Mouse (Mus musculus) small intestine, adult 2 months (tissue): ENCODE results near the gene Cphx1. TPM values are rescaled to one million over a fixed set of nuclear protein-coding genes. Genes with fewer than 3 reads are reported as not detected.
"Not testable (repeated sequence)": the region's sequence is repeated elsewhere in the genome, so short reads cannot be mapped to it uniquely, and the experiment has no call there.

Experiments used
- H3K27ac ChIP-seq: fragments of 200-500 bp; 2 replicates; pipeline ENCODE4 v1.5.1; 2012; ENCODE audit warnings: low read depth, low read length, control low read depth, inconsistent platforms; ENCODE audit not compliant: insufficient read depth
- H3K27me3 ChIP-seq: fragments of 200-500 bp; 2 replicates; pipeline ENCODE4 v1.6.1; 2012; ENCODE audit warnings: mild to moderate bottlenecking, moderate library complexity, low read length, inconsistent platforms; ENCODE audit not compliant: control insufficient read depth, insufficient read depth
- H3K36me3 ChIP-seq: fragments of 200-500 bp; 2 replicates; pipeline ENCODE4 v1.6.1; 2012; ENCODE audit warnings: mild to moderate bottlenecking, low read length, control low read depth, inconsistent platforms; ENCODE audit not compliant: control insufficient read depth, insufficient read depth
- H3K4me1 ChIP-seq: fragments of 200-500 bp; 2 replicates; pipeline ENCODE4 v1.6.1; 2012; ENCODE audit warnings: low read length, inconsistent platforms, mixed read lengths; ENCODE audit not compliant: control insufficient read depth, insufficient read depth, insufficient read length
- H3K4me3 ChIP-seq: fragments of 200-500 bp; 2 replicates; pipeline ENCODE4 v1.5.1; 2012; ENCODE audit warnings: low read depth, mild to moderate bottlenecking, control low read depth, inconsistent platforms, low read length, moderate library complexity
- WGBS: fragments of 180-500 bp; shearing (Covaris S2); methylation state at CpG from one replicate; pipeline ENCODE4 v1.1.7; 2018; 5-methylcytosine and 5-hydroxymethylcytosine counted together
- polyA plus RNA-seq: library from polyadenylated mRNA; depleted of rRNA; stranded (reverse); fragments of >200 nt; gene quantifications from 2 replicates; pipeline ENCODE4 v1.2.3, GENCODE M21; 2012; rRNA removed

Gene Cphx1
- polyA plus RNA-seq, 1 experiment: not detected

GRCm38 (mm10) chr14:25957861-25958260 lies 19.8 kb downstream of the Cphx1 start:
- no CpG with 5 or more reads among the region's 3 CpGs for WGBS
- not testable (repeated sequence) for H3K27me3 ChIP-seq, H3K4me3 ChIP-seq, H3K4me1 ChIP-seq, H3K27ac ChIP-seq, H3K36me3 ChIP-seq

GRCm38 (mm10) chr14:25978371-25979241 lies 40.5 kb downstream of the Cphx1 start, which contains the start of gene Duxbl1:
TSS of gene Duxbl1 (plus strand) at chr14:25978577.
- no CpG with 5 or more reads among the region's 25 CpGs for WGBS
- not testable (repeated sequence) for H3K36me3 ChIP-seq, H3K4me3 ChIP-seq, H3K27me3 ChIP-seq, H3K4me1 ChIP-seq, H3K27ac ChIP-seq

- H3K4me3 ChIP-seq, H3K27ac ChIP-seq, H3K36me3 ChIP-seq, H3K27me3 ChIP-seq, H3K4me1 ChIP-seq: not testable (repeated sequence)
- 47% methylated on average over 8 of the region's 13 CpGs for WGBS
Observed at GRCm38 (mm10) chr14:25979242-25979941, 41.3 kb downstream of the Cphx1 start.

DNA sequence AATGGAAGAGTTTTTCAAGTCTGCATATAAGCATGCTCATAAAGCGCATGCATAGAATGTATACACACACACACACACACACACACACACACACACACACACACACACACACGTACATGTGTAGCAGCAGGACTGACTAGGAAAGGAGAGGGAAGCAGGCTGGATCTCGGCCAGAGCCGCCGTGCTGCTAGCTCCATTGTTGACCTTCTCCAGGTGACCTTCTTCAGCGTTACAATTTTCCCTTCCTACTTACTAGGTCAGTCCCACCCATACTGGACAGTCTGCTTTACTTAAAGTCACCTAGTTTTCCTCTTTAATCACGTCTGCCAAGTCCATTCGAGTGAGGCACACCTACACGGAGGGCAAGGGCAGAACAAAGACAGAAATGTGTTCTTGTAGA lies 43.8 kb downstream of the Cphx1 start:
- not testable (repeated sequence) for H3K27me3 ChIP-seq, H3K4me1 ChIP-seq, H3K4me3 ChIP-seq, H3K27ac ChIP-seq, H3K36me3 ChIP-seq
- WGBS: 37% methylated on average over 8 of the region's 9 CpGs

Other genes with a start within 250 kb of the Cphx1 start
- gene Ppif, start 244.2 kb upstream of the Cphx1 start, polyA plus RNA-seq: 66.8 and 80.1 TPM in 2 replicates
- gene Zcchc24, start 169.3 kb upstream of the Cphx1 start, polyA plus RNA-seq: 9.0 and 10.1 TPM in 2 replicates
- gene Anxa11, start 96.1 kb upstream of the Cphx1 start, polyA plus RNA-seq: 71.5 and 153 TPM in 2 replicates
- not detected in 2 replicates for gene Plac9a, start 35.2 kb upstream of the Cphx1 start, polyA plus RNA-seq
- gene Tmem254a, start 10.6 kb upstream of the Cphx1 start, polyA plus RNA-seq: 5.7 and 6.4 TPM in 2 replicates
- 0.06 and 0.13 TPM in 2 replicates for gene Duxbl1, start 40.3 kb downstream of the Cphx1 start, polyA plus RNA-seq
- gene Gm9780, start 104.4 kb downstream of the Cphx1 start, polyA plus RNA-seq: 51.0 and 166 TPM in 2 replicates
- gene Tmem254c, start 129.1 kb downstream of the Cphx1 start, polyA plus RNA-seq: 15.8 and 17.2 TPM in 2 replicates
- gene Cphx2, start 143.2 kb downstream of the Cphx1 start, polyA plus RNA-seq: not detected in 2 replicates
- gene Cphx3, start 144.0 kb downstream of the Cphx1 start, polyA plus RNA-seq: not detected in 2 replicates
- 0.08 TPM in 1 of 2 replicates, not detected in the other for gene Duxbl2, start 180.0 kb downstream of the Cphx1 start, polyA plus RNA-seq
- gene Plac9b, start 244.2 kb downstream of the Cphx1 start, polyA plus RNA-seq: 5.4 and 9.3 TPM in 2 replicates